Comparison of ENCODE assay signal across 19 mouse cellular contexts in genomic region chr5:99800543-99800942, GRCm38 (mm10).
"Had no signal": no experiment of that assay in that cellular context is flagged by ENCODE, and none has a peak within 500 bp of the region (broad histone marks: within the 10 kb centered on the region; RNA-seq: fewer than 3 reads in every experiment).

No protein-coding gene starts in this region.

- H3K4me1 ChIP-seq: limb, embryonic 12.5 days; limb, embryonic 15.5 days; midbrain, embryonic 12.5 days had no signal

- H3K27ac ChIP-seq: layer of hippocampus, adult 2 months; limb, embryonic 12.5 days; limb, embryonic 15.5 days; liver, embryonic 14.5 days; macrophage; midbrain, embryonic 12.5 days; neural tube, embryonic 13.5 days had no signal

- H3K36me3 ChIP-seq: limb, embryonic 12.5 days; limb, embryonic 15.5 days; midbrain, embryonic 12.5 days; neural tube, embryonic 13.5 days had no signal

- H3K4me3 ChIP-seq: layer of hippocampus, adult 2 months; limb, embryonic 12.5 days; limb, embryonic 15.5 days; midbrain, embryonic 12.5 days; myocyte; neural tube, embryonic 13.5 days had no signal

- H3K27me3 ChIP-seq: limb, embryonic 12.5 days; limb, embryonic 15.5 days; midbrain, embryonic 12.5 days; neural tube, embryonic 13.5 days had no signal

- ATAC-seq: inflammation-experienced regulatory T-cells, adult 6 months; liver, postnatal 0 days; lung, postnatal 0 days; midbrain, embryonic 16.5 days had no signal

- H3K4me2 ChIP-seq: limb, embryonic 12.5 days; limb, embryonic 15.5 days; liver, embryonic 11.5 days; lung, embryonic 14.5 days; midbrain, embryonic 12.5 days; neural tube, embryonic 13.5 days had no signal

- H3K9me3 ChIP-seq: limb, embryonic 12.5 days; limb, embryonic 15.5 days; midbrain, embryonic 12.5 days; neural tube, embryonic 13.5 days had no signal

- DNase-seq: kidney, adult 11 months; kidney, postnatal 25 days; layer of hippocampus, adult 9-11 months; liver, postnatal 0 days; lung, embryonic 14.5 days; thymus, adult 18-20 months; thymus, postnatal 36 days had no signal

- H3K9ac ChIP-seq: limb, embryonic 12.5 days; limb, embryonic 15.5 days; liver, embryonic 14.5 days; liver, postnatal 0 days; lung, embryonic 14.5 days; midbrain, embryonic 12.5 days; neural tube, embryonic 13.5 days had no signal
